Mouse (Mus musculus) heart, adult 2 months (tissue): ENCODE measurements at regions not wholly inside any gene's neighbourhood (a gene's known extent, or its start where the extent isn't known, plus 50 kb on each side); places are given as distances from the start of the nearest gene placed in this dataset.

Experiments
- CTCF ChIP-seq: fragments of 200-600 bp; IDR thresholded peaks from 2 replicates; pipeline ENCODE4 v1.8.1; 2022; ENCODE audit warnings: antibody characterized with exemption, mild to moderate bottlenecking, moderate library complexity
- POLR2A ChIP-seq: fragments of 200-500 bp; IDR thresholded peaks from 2 replicates; pipeline ENCODE4 v1.6.1; 2011; ENCODE audit warnings: mild to moderate bottlenecking, low read depth, low read length, control low read depth; ENCODE audit not compliant: insufficient read depth

DNA sequence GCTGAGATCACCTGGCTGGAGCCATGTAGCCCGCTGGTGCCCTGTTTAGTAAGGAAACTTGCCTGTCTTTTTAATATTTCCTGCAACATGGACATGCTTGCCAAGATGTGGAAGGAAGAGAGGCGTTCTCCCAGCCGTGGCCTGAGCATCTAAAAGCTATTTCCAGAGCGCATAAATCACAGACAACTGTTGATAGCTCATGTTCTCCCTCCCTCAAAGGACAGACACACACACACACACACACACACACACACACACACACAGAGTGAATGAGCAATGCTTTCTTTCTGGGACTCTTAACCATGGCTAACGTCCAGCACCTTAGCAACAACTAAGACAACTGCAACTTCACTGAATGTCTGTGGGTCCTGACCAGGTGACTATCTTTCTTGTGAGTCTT, 77.3 kb upstream of the Spata13 start:
- TF ChIP-seq CTCF (no peak), POLR2A (no peak)
